Mouse (Mus musculus): ENCODE measurements around the gene D430041D05Rik. TPM values are rescaled to one million over a fixed set of nuclear protein-coding genes. Genes with fewer than 3 reads are reported as not detected.
A peak's percentile ranks its signal among the peaks of the same experiment; 100 is the strongest.

D430041D05Rik gene
- polyA plus RNA-seq, 1 experiment from 2014 or later: 0.06 TPM

DNA sequence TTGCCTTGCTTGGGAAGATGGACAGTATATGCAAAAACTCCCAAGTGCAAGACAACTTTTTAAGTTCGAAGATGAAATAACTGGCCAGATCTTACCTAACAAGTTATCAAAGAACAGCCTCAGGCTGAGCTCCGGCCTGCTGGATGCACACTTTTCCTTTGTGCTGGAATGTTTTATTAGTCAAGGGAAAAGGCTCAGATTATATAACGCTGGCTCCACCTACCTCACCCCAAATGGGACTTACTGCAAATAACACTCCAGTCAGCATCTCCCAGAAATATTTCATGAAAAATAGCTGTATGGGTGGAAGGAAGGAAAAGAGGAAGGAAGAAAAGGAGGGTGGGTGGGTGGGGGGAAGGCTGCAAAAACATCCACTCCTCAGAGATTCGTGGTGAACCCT is 54.3 kb downstream of the D430041D05Rik start:
- no peaks in the 10 kb centered on the region for H3K36me3 ChIP-seq (ENCODE audit: control insufficient read depth, insufficient read depth, low read length)
- no peaks in the 10 kb centered on the region for H3K9me3 ChIP-seq (ENCODE audit: control insufficient read depth, low read length)
- no peak overlapping the region for H3K4me3 ChIP-seq (ENCODE audit: low read depth, low read length)
- H3K4me2 ChIP-seq (replicated peaks; ENCODE audit: low read depth): no peak overlapping the region
- H3K9ac ChIP-seq (ENCODE audit: low read length): no peak overlapping the region
- no peaks in the 10 kb centered on the region for H3K4me1 ChIP-seq (replicated peaks; ENCODE audit: control insufficient read depth, insufficient read depth)
- DNase-seq (ENCODE audit: low spot score) (no peak), ATAC-seq (ENCODE audit: low FRiP score, low TSS enrichment) (no peak)
- no peaks in the 10 kb centered on the region for H3K27me3 ChIP-seq (ENCODE audit: control insufficient read depth, insufficient read depth, low read length)
- TF ChIP-seq CTCF (IDR thresholded peaks at IDR 0.05; ENCODE audit: low read depth): no peak
- H3K27ac ChIP-seq (replicated peaks): no peak overlapping the region
- 75% methylated on average over 4 of the region's 4 CpGs for WGBS

DNA sequence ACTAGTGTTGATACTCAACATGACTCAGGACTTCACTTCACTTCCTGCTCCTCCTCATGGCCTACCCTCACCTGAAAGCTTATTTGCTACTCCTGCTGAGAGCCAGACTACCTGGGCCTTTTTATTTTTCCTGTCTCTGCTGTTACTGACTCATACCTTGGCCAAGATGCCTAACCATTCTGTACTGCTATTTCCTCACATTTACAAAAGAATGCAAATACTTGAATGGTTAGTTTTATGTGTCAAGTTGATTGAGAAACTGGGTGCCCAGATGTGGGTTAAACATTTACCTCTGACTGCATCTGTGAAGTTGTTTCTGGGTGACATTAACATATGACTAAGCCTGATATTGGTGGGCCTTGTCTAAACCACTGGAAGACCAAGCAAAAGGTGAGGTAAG is 56.7 kb downstream of the D430041D05Rik start:
- no peaks in the 10 kb centered on the region for H3K9me3 ChIP-seq (ENCODE audit: control insufficient read depth, low read length)
- H3K4me1 ChIP-seq (replicated peaks; ENCODE audit: control insufficient read depth, insufficient read depth): no peaks in the 10 kb centered on the region
- H3K9ac ChIP-seq (ENCODE audit: low read length): no peak overlapping the region
- H3K27me3 ChIP-seq (ENCODE audit: control insufficient read depth, insufficient read depth, low read length): no peaks in the 10 kb centered on the region
- no peak overlapping the region for H3K27ac ChIP-seq (replicated peaks)
- H3K4me3 ChIP-seq (ENCODE audit: low read depth, low read length): no peak overlapping the region
- H3K36me3 ChIP-seq (ENCODE audit: control insufficient read depth, insufficient read depth, low read length): no peaks in the 10 kb centered on the region
- TF ChIP-seq CTCF (IDR thresholded peaks at IDR 0.05; ENCODE audit: low read depth): no peak
- no peak for TF ChIP-seq EP300 (optimal IDR thresholded peaks at IDR 0.05)
- peak; percentile 64; the same call in 1 of the 2 replicates for ATAC-seq (ENCODE audit: low FRiP score, low TSS enrichment)
- H3K4me2 ChIP-seq (replicated peaks; ENCODE audit: low read depth): no peak overlapping the region
- no peak for DNase-seq (ENCODE audit: low spot score)

DNA sequence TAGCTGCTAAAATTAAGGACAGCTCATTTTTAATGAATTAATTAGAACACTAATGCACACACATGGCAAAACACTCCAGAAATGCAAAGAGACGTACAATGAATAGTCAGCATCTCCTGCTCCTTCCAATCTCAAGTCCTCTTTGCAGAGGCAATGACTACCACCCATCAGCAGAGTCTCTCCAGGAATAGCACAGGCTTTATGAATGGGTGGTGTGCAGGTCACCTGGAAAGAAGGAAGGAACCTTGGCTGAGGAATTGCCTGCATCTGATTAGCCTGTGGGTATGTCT is 58.7 kb downstream of the D430041D05Rik start:
- WGBS: 93% methylated on average over 1 of the region's 1 CpGs

DNA sequence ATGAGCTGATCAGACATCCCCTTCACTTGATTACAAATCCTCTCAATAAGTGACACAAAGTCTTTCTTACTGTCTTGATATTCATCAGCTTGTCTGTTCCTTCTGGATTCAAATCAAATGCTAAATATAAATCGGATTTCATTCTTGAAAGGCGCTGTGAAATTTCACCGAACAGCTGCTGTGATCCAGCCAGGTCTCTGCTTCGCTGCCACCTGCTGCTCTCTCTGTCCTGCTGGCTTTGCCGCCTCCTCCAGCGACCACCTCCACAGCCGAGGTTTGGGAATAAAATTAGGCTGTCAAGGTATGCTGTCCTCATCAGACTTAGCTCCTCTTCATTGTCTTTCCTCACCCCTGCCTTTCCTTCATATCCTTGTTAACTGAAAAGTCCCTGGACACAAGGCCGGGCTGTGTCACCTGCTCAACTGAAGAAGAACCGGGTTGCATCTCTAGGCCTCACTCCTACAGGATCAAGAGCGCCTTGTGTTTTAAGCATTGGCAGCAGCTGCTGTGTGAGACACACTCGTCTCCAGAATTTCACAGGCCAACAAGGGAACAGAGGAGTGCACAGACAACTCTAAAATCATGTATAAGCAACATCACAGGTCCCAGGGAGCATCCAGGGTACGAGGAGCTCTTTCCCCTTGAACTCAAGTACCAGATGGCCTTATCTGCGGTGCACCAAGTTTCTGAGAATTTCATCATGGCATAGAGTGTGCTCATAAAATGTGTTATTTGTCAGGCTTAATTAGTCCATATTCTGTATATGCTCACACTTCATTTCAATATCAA is 59.2 kb downstream of the D430041D05Rik start:
- 81% methylated on average over 13 of the region's 13 CpGs for WGBS
- no peak for TF ChIP-seq EP300 (optimal IDR thresholded peaks at IDR 0.05)
- TF ChIP-seq CTCF (IDR thresholded peaks at IDR 0.05; ENCODE audit: low read depth): no peak
- no peaks in the 10 kb centered on the region for H3K27me3 ChIP-seq (ENCODE audit: control insufficient read depth, insufficient read depth, low read length)
- no peak overlapping the region for H3K27ac ChIP-seq (replicated peaks)
- no peak overlapping the region for H3K4me3 ChIP-seq (ENCODE audit: low read depth, low read length)
- no peaks in the 10 kb centered on the region for H3K4me1 ChIP-seq (replicated peaks; ENCODE audit: control insufficient read depth, insufficient read depth)
- H3K9me3 ChIP-seq (ENCODE audit: control insufficient read depth, low read length): no peaks in the 10 kb centered on the region
- no peaks in the 10 kb centered on the region for H3K36me3 ChIP-seq (ENCODE audit: control insufficient read depth, insufficient read depth, low read length)
- H3K4me2 ChIP-seq (replicated peaks; ENCODE audit: low read depth): no peak overlapping the region
- ATAC-seq (ENCODE audit: low FRiP score, low TSS enrichment) (no peak), DNase-seq (ENCODE audit: low spot score) (no peak)
- no peak overlapping the region for H3K9ac ChIP-seq (ENCODE audit: low read length)

More for the DNA sequence above, 58.7 kb downstream of the D430041D05Rik start:
- no peak overlapping the region for H3K4me2 ChIP-seq (replicated peaks; ENCODE audit: low read depth)
- H3K4me1 ChIP-seq (replicated peaks; ENCODE audit: control insufficient read depth, insufficient read depth): no peaks in the 10 kb centered on the region
- no peaks in the 10 kb centered on the region for H3K27me3 ChIP-seq (ENCODE audit: control insufficient read depth, insufficient read depth, low read length)
- no peak overlapping the region for H3K27ac ChIP-seq (replicated peaks)
- ATAC-seq (ENCODE audit: low FRiP score, low TSS enrichment) (no peak), DNase-seq (ENCODE audit: low spot score) (no peak)
- no peak overlapping the region for H3K4me3 ChIP-seq (ENCODE audit: low read depth, low read length)
- no peak overlapping the region for H3K9ac ChIP-seq (ENCODE audit: low read length)
- no peaks in the 10 kb centered on the region for H3K36me3 ChIP-seq (ENCODE audit: control insufficient read depth, insufficient read depth, low read length)
- H3K9me3 ChIP-seq (ENCODE audit: control insufficient read depth, low read length): no peaks in the 10 kb centered on the region
- no peak for TF ChIP-seq EP300 (optimal IDR thresholded peaks at IDR 0.05)

DNA sequence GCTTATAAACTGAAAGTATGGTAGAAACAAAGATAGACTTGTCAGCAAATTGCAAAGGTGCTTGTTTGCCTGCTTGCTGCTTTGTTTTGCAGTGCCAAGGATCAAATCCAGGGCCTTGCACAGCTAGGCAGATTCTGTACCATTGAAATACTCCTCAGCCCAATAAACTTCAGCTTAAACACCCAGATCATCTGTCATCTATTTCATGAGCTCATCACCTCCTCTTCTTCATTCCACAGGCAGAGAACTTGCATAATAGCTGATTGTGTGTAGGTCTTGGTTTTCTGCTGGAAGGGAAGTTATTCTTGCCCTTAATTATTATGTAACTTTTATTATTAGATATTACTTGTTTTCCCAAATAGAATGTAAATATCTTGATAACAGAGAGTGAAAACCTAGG is 73.2 kb downstream of the D430041D05Rik start:
- Histone ChIP-seq H3K27me3 (ENCODE audit: control insufficient read depth, insufficient read depth, low read length) (no peaks in the 10 kb centered on the region), H3K27ac (replicated peaks) (no peak overlapping the region), H3K36me3 (ENCODE audit: control insufficient read depth, insufficient read depth, low read length) (no peaks in the 10 kb centered on the region), H3K4me3 (ENCODE audit: low read depth, low read length) (no peak overlapping the region), H3K4me2 (replicated peaks; ENCODE audit: low read depth) (no peak overlapping the region), H3K9ac (ENCODE audit: low read length) (no peak overlapping the region), H3K9me3 (ENCODE audit: control insufficient read depth, low read length) (no peaks in the 10 kb centered on the region), H3K4me1 (replicated peaks; ENCODE audit: control insufficient read depth, insufficient read depth) (no peaks in the 10 kb centered on the region)
- DNase-seq (ENCODE audit: low spot score) (no peak), ATAC-seq (ENCODE audit: low FRiP score, low TSS enrichment) (no peak)
- TF ChIP-seq CTCF (IDR thresholded peaks at IDR 0.05; ENCODE audit: low read depth) (no peak), EP300 (optimal IDR thresholded peaks at IDR 0.05) (no peak)

DNA sequence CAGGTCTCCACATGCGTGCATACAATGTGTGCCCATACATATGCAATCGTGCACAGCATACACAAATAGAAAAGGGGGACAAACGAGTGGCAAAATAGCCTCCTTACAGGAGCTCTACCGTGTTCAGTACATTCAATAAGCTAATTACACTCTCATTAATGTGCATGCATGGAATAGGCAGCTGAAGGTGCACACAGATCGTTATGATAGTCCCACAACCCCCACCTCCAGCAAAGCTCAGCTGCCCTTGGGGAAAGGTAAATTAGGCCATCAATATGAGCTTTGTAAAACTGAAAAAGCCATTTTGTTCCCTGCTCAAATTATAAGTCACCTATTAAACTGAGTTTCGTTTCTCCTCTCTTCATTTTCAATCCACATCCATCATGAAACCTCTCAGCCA is 75.0 kb downstream of the D430041D05Rik start:
- no peaks in the 10 kb centered on the region for H3K36me3 ChIP-seq (ENCODE audit: control insufficient read depth, insufficient read depth, low read length)
- no peak for TF ChIP-seq CTCF (IDR thresholded peaks at IDR 0.05; ENCODE audit: low read depth)
- TF ChIP-seq EP300 (optimal IDR thresholded peaks at IDR 0.05): no peak
- no peak for ATAC-seq (ENCODE audit: low FRiP score, low TSS enrichment)
- no peaks in the 10 kb centered on the region for H3K9me3 ChIP-seq (ENCODE audit: control insufficient read depth, low read length)
- H3K27me3 ChIP-seq (ENCODE audit: control insufficient read depth, insufficient read depth, low read length): no peaks in the 10 kb centered on the region
- no peak overlapping the region for H3K4me3 ChIP-seq (ENCODE audit: low read depth, low read length)
- H3K4me2 ChIP-seq (replicated peaks; ENCODE audit: low read depth): no peak overlapping the region
- H3K4me1 ChIP-seq (replicated peaks; ENCODE audit: control insufficient read depth, insufficient read depth): no peaks in the 10 kb centered on the region
- WGBS: 74% methylated on average over 6 of the region's 6 CpGs
- H3K9ac ChIP-seq (ENCODE audit: low read length): no peak overlapping the region
- no peak for DNase-seq (ENCODE audit: low spot score)
- no peak overlapping the region for H3K27ac ChIP-seq (replicated peaks)
